Mouse (Mus musculus): ENCODE measurements around the gene Ppm1a.

DNA sequence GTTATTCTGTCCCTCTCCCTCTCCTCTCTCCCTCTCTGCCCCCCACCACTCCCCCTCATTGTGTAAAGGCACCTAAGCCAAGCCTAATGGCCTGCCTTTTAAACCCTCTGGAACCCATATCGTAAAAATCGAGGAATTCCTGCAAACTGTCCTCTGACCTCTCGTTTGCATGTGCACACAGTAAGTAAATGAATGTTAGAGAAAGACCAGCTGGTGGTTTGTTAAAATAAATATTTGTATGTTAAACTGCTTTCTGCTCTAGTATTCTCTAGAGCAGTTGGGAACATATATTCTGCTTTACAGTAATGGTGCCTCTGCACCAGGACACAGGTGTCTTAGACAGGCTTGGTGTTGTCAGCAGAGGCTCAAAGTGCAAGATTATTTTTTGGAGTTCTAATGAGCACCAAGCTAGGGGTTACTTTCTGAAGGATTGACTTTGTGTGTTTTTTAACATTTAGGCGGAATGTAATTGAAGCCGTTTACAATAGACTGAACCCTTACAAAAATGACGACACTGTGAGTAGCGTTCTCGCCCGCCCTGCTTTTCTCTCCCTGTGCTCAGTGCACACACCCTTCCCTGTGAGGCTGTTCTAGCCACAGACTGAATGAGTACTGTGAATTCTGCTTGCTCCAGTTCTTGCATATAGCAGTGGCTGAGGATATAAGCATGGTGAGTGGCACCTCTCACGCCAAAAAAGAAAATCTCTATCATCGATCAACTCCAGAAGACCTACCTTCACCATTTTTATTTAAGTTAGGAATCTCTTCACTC is 35.3 kb downstream of the Ppm1a start:
- TF ChIP-seq CTCF (IDR thresholded peaks at IDR 0.05; ENCODE audit: borderline replicate concordance, extremely low read depth, insufficient read depth, insufficient read length): no peak
- no peak for TF ChIP-seq POLR2A (IDR thresholded peaks at IDR 0.05; ENCODE audit: borderline replicate concordance, extremely low read depth, insufficient read depth, insufficient read length, poor library complexity, severe bottlenecking)
